Mouse (Mus musculus) CD4-positive, CD25-positive, alpha-beta regulatory T cell, adult 4 months (primary cell): ENCODE results near the gene Cnot10. TPM values are rescaled to one million over a fixed set of nuclear protein-coding genes. Genes with fewer than 3 reads are reported as not detected.

ENCODE experiments used
- ATAC-seq: one replicate; pipeline ENCODE4 v1.8.0; 2017
- polyA plus RNA-seq, 2 experiments: library from polyadenylated mRNA; unstranded; fragments of 100-300 nt; shearing (Covaris generic); gene quantifications; one replicate each; pipeline ENCODE4 v1.2.1; 2017

Gene Cnot10
- polyA plus RNA-seq, 2 experiments from 2014 or later = 23.9 to 24.1 TPM

DNA sequence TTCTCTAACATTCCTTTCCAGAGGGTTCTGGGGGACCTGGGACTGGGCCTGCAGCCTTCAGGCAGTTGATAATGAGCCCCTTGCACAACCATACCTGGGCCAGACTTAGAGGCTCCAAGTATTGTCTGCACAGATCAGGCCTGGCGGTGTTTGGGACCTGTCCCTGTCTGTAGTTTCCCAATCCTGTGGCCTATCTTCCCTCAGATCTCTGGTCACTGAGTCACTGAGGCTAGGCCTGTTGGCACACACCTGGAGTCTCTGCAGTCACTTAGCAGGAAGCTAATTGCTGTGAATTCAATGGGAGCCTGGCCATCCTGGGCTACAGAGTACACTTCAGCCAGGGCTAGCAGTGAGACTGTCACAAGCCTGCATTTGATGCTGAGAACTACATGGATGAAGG, 64.0 kb downstream of the Cnot10 start:
- no peak for ATAC-seq

DNA sequence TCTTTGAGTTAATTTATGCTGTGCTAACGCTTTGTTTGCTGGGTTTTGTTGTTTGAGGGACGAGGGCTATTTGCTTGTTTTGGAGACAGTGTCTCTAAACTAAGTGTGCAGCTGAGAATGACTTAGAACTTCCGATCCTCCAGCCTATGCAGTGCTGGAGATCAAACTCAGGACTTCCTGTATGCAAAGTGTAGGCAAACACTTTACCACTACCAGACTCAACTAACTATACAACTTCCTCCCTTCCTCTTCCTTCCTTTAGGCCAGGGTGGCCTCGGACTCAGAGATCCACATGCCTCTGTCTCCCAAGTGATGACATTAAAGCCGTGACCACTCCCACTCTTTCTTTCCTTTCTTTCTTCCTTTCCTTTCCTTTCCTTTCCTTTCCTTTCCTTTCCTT, 66.5 kb downstream of the Cnot10 start:
- peak; percentile 37 for ATAC-seq

DNA sequence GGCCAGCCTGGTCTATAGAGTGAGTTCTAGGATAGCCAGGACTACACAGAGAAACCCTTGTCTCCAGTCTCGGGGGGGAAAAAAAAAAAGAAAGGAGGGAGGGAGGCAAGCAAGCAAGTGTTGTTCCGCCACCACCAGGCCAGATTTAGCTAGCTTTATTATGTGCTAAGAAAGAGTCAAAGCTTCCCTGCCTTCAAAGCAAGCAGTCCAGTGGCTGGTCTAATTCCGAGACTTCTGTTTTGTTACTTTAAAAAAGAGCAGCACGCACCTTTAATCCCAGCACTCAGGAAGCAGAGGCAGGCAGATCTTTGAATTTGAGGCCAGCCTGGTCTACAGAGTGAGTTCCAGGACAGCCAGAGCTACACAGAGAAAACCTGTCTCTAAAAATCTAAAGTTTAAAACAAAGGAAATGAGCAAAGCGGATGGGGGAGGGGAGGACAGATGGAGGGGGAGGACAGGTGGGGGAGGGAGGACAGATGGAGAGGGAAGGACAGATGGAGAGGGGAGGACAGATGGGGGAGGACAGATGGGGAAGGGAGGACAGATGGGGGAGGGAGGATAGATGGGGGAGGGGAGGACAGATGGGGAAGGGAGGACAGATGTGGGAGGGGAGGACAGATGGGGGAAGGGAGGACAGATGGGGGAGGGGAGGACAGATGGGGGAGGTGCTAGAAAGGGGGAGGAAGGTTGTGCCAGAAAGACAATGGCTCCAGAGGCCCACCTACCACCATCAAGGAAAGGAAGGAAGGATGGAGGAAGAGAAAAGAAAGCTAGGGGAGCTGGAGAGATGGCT, 71.1 kb downstream of the Cnot10 start:
- no peak for ATAC-seq

DNA sequence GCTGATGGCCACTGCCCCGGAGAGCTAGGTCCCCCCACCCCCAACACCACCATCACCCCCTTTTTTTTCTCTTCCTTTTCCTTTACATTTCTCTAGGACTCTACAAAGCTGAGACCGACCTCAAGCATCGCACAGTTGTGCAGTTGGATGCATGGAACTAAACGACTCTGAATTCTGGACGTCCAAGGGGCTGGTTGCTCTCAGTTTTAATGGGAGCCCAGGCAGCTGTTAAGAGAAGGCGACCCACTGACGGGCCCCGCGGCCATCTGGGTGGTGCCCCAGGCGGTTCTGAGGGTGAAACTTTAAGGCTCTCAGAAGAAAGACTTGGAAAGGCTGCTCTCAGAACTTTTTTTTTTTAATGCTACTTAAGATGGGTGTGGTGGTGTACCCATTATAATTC, 75.3 kb downstream of the Cnot10 start:
- no peak for ATAC-seq

DNA sequence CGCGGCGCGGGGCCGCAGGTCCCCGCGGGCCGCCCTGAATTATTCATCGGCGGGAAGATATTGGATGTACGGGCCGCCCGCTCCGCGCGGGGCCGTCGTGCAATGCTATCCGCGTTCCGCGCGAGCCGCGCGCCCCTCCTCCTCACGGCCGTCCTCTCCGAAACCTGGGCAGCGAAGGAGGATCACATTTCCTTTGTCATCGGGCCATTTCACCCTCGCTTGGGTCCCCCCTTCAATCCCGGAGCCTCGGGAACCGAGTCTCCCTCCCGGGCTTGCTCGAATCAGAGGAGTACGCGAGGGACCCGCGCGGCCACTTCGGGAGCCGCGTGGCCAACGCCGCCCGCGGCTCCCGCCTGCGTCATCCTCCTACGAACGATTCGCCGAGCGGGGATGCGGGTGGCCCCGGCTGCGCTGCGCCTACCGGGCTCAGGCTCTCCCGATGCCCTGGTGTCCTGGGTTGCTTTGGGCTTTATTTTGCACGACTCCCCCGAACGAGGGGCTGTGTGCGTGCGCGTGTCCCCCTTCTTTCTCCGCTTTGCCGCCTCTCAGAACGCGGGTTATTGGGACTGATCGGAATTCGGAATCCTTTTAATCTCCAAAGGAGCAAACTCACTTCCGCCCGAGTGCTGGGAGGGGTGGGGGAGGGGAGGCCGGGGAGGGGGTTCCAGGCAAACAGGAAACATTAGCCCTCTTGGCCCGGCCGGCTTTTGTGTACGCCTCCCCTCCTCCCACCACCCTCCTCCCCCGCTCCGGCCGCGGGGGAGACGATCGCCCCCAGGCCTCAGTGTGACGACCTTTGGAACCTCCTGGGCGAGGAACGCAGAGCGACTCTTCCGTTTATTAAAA, 76.0 kb downstream of the Cnot10 start, which contains the start of gene Trim71:
TSS of gene Trim71 (minus strand) at position 609 of the 846 bp plus-strand sequence.
- no peak for ATAC-seq

DNA sequence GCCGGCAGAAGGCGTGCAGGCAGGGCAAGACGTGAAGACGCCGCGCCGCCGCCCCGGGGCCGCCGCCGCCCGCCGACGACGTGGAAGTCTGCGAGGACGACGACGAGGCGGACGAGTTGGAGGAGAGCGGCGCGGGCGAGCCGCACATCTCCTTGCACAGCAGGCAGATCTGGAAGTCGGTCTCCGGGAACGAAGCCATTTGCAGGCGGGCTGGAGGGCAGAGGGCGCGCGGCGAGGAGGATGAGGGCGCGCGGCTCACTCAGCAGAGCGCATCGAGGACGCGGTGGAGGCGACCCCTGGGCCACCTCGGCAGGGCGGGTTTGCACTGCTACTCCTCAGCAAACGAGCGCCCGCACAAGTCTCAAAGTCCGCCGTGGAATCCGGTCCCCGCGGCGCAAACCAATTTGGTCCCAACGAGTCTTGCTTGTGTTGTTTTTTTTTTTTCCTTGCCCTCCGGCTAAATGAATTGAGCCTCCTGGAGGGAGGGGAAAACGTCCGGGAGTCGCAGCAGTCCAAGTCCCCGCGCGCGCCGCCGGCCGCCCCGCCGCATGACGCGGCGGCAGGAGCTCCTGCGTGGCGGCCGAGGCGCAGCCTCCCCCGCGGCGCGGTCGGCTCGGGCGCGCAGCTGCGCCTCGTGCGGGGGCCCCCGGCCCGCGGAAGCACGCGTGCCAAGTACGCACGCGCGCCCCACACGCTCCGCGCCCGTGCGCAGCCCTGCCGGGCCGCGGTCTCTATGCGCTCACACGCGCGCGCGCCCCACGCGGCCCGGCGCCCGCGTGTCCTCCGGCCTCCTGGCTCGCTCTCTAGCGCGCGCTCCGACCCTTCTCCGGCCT, 76.8 kb downstream of the Cnot10 start:
- ATAC-seq = no peak

DNA sequence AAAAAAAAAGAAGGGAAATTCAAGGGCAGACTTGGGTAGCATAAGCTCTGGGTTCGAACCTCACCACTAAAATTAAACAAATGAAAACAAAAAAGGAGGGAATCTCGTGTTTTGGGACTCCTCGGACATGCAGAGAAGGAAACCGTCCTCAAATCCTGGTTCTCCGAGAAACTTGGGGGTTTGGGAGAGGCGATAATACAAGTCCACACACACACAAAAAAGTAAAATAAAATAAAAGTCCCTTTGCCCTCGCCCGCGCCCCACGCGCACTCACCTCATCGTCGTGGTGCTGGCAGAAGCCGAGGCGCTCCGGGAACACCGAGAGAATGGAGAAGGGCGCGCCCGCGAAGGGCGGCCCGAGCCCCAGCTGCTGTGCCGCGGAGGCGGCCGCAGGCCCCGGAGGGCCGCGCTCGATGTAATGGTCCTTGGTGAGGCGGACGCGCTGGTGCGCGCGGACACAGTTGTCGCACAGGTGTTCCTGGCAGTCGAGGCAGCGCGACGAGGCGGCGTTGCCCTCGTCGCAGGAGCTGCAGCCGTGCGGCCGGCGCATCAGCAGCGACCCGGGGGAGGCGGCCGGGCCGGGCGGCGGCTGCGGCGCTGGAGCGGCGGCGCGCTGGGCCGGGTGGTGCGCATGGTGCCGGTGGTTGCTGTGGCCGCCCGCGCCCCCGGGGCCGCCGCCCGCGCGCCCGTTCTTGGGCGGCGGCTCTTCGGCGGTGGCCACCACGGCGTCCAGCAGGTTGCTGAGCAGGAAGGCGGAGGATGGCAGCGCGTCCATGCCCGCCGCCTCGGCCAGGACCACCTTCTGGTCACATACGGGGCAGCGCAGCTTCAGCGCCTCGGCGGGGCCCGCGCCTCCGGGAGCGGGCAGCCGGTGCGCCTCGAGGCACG, 77.7 kb downstream of the Cnot10 start:
- no peak for ATAC-seq

DNA sequence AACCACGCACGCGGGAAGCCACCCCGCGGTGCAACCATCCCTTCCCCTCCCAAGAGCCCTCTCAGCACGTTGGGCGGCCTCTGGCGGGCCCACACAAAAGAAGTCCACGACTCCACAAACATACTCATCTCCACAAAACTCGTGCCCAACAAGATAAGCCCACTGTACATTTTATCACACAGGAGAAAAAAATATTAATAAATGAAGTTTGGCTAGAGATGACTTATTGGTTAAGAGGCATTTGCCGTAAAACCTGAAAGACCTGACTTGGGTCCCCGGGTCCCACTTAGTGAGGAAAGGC, 78.4 kb downstream of the Cnot10 start:
- ATAC-seq = no peak

DNA sequence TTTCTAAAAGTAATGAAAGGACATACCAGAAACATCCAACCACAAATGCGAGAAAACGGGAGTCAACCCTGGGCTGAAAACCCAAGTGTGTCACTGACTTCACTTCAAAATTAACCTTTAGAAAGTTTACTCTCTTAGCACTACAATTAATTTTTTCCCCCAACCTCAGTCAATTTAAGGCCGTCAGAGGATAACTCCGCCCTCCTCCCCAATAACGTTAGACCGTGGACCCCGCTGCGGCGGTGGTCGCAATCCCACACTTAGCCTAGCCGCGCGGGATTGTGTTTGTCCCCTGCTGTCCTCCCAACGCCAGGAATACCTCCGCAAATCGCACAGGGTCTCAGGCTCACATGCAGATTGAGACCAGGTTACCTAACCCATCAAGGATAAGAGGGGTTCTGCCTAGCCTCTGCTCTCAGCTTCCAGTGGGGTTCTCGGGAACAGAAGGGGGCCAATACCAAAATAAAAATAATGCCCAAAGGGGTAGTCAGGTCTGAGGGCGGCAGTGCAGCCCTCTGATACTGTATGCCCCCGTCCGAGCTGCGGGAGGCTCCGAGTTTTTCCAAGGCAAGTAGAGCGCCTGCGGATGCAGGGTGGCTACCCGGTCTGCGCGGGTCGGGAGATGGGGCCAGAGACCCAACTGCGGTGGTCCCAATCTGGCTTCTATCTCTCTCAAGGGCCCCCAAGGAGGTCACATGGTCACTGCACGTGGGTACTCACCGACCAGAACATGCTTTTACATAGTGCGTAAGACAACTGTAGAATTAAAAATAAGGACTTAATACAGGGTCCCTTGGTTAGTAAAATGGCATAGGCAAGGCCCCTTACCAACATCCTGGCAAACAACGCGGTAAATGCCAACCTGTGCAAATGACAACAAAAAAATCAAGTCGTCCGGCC, 79.0 kb downstream of the Cnot10 start:
- no peak for ATAC-seq

DNA sequence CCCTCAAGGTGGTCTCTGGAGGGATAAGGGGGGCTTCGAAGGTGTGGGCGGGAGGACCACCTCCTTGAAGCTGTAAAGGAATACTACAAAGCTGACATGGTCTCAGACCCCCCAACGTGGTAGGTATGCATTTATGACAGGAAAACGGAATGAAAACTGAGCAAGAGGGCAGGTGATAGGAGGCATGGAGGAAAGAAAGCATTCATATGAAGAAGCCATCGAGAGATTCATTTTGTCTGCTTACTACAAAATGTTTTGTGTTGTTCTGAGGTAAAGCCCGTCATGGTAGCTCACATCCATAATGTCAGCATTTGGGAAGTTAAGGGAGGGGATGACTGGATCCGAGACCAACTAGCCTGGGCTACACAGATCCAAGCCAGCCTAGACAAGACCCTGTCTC, 79.8 kb downstream of the Cnot10 start:
- ATAC-seq = no peak

DNA sequence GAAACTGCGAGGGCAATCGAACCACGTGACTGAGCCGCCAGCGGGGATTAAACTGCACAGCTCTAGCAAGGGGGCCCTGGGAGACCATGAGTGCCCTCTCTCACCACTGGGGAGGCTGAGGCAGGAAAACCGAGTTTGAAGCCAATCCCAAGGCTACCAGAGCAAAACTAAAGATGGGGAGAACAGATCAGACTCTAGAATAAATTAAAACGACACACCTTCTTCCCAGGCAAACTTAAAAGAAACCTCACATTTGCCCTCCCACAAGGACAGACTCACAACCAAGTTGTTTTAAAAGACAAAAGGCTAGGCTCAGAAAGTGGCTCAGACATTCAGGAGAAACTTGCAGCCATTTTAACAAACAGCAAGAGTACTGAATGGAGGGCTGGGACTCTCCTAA, 82.9 kb downstream of the Cnot10 start:
- ATAC-seq = no peak

DNA sequence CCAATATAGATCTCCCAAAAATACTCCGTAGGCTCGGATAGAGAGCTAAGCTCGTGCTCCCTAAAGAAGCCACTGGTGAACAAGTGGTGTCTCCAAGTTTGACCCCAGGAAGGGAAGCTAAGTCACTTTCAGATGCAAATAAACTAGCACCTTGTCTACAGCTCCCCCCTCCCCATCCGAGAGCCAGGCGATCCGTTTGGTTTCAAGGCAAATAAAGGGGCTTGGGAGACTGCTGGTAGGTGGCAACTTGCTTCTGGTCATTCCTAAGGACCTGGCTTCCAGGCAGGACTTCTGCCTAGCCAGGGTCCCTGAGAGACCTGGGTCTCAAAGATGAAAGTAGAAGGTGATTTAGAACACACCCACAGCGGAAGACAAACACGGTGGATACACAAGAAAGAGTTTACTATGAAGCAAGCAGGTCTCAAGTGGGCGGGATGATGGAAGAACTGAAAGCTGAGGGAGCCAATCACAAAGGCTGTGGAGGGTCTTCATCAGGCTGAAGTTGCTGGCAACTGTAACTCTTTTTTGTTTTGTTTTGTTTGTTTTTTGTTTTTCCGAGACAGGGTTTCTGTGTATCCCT, 83.6 kb downstream of the Cnot10 start:
- no peak for ATAC-seq

DNA sequence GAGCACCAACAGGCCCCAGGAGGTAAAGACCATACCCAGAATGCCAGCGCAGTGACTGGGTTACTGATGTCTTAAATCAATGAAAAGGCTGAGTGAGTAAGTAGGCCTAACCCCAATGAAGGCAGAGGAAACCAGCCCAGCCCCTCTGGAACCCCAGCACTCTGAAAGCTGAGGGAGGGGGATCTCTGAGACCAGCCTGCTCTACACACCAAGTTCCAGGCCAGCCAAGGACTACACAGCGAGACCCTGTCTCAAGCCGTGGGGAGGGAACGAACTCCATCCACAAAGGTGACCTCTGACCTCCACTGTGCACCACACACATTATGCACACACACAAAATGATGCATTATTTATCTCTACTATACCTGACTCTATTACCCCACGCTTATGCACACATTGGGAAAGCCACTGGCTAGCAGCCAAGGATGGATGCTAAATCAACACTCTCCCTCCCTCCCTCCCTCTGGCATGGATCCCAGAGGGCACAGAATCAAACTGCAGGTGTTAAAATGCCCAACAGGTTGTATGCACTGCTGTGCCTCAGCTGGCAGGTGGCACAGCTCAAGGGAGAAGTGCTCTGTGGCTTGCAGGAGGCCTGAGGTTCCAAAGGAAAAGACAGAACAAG, 85.5 kb downstream of the Cnot10 start:
- no peak for ATAC-seq

DNA sequence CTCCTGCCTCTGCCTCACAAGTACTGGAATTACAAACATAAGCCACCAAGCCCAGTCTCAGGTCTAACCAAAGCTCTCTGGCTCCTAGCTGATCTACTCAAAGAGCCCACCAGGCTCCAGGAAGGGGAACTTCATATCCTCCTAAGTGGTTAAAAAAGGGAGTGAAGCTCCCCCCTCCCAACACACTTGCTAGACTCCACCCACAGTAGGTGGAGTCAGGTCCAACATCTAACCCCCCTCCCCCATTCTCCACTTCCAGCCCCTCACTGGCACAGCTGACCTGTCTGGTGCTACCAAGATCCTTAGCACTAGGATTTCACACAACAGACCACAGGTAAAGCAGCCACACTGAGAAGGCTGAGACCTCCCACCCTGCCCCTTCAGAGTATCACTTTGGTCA, 86.2 kb downstream of the Cnot10 start:
- no peak for ATAC-seq

DNA sequence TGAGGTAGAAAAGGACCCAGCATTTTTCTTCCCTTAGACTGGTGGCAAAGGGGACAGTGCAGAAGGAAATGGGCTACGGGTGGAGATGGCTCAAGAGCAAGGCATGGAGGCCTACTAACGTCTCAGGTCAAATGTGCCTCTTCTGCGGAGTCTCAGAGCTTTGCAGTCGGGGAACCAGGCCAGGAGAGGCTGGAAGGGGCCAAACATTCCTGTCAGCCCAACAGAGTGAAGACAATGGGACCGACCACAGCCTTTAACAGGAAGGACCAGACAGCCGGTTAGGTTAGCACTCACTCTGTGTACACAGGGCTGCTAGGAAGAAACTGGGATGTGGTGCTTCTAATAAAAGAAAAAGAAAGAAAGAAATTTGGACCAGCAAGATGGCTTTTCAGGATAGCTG, 90.0 kb downstream of the Cnot10 start:
- no peak for ATAC-seq

DNA sequence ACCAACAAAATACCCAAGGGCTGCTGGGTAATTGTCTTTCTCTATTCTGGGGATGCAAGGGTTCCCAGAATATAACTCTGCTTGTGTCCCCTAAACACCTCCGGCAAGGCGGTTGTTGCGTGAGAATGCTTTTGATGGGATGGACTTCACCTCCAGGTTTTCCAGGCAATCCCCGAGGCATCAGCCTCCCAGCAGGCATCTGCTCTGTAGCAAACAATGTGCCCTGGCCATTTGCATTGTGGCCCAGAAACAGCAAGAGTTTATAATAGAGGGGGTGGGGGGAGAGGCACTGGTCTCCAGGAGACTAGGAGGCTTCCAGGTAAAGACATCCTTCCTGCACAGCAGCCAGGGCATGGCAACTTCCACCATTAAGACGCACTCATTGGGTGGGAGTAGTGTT, 90.9 kb downstream of the Cnot10 start:
- ATAC-seq = no peak

DNA sequence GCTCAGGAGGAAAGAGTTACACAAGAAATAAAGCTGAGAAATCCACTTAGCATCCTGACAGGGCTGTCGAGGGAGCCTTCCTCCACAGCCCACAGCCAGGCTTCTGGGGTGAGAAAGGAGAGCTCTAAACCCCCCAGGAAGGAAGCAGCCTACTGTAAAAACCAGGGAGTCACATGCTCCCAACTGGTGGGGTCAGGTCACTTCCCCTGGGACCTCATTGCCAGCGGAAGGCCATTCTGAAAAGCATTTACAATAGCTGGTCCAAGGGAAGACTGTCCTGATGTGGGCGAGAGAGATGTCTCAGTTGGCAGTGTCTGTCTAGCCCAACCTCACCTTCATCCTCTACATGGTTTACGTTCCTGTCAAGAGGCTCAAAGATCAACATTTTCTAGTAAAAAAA, 91.5 kb downstream of the Cnot10 start:
- ATAC-seq = no peak

DNA sequence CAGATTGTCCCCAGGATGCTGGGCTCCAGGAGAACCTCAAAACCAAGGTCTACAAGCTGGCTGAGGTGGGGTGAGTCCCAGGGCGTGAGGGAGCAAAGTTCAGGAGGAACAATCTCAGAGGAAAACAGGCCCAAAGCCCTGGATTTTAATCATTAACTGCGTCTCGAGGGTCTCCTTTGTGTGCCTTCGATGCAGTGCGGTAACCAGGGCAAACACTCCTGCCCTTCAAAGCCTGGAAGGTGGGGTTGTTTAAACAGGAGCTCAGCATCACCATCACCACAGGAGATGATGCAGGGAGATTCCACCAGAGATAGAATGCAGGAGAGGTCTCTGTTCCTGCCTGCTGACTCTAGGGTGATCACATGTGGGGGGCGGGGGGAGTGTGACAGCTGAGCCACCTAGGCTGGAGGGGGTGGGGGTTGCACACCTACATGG, 92.3 kb downstream of the Cnot10 start:
- ATAC-seq = no peak

DNA sequence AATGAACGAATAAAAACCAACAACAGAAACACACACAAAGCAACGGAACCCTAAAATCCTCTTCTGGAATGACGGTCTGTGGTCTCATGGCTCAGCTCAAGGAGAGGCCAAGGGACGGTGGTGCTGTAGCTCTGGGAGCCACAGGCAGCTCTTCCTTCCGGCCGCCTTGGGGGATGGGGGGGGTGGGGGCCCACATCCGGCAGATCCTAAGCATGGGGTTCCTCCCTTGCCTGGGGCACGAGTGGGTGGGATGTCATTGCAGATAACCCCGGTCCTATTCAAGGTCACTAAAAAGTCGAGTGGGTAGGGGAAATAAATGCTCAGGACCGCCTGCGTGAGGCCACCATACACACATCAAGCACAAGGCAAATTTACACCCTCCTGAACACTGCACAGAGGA, 93.2 kb downstream of the Cnot10 start:
- ATAC-seq = peak; percentile 89

DNA sequence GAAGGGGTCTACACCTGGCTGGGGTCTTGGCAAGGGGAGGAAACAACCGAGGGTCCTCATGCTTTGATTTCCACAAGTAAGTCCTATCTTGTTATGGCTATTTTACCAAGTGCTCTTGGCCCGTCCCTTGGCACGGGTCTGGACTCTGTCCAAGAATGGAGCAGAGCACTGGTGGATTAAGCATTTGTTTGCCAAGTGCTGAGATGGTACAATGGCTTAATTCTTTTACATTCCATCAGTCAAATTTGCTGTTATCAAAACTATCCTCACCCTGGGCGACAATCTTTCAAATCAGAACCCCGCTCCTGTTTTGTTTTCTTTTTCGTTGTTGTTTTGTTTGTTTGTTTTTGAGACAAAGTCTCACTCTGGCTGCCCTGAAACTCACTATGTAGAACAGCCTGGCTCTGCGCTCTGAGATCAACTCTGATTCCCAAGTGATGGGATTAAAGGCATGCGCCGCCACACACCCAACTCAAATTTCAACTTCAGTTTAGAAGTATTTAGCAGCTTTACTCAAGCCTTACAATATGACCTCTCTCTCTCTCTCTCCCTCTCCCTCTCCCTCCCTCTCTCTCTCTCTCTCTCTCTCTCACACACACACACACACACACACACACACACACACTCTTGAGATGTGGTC, 95.1 kb downstream of the Cnot10 start:
- ATAC-seq = no peak
